In genomic region chr2:34076346-34076745, GRCm38 (mm10) we compare ENCODE assay signal across 18 mouse cellular contexts.
A peak's percentile ranks its signal among the peaks of the same experiment; 100 is the strongest.
DNase-seq lines count a peak whose midpoint lies in the region; ATAC-seq lines count a peak whose summit lies in the region.
"Had no signal": no experiment of that assay in that cellular context is flagged by ENCODE, and none has a peak within 500 bp of the region (broad histone marks: within the 10 kb centered on the region; RNA-seq: fewer than 3 reads in every experiment).

No protein-coding gene starts in this region.

- H3K36me3 ChIP-seq in splenic B cell, adult 2 months (ENCODE audit: control insufficient read depth, insufficient read depth, low read length, poor library complexity, severe bottlenecking): no peaks in the 10 kb centered on the region
- H3K36me3 ChIP-seq: embryonic facial prominence, embryonic 12.5 days; heart, embryonic 13.5 days had no signal

- intact Hi-C loops in left cerebral cortex, postnatal 4 days (cut with DNase I): no loop called here

- DNase-seq in 416B (ENCODE audit: low read depth): peak; percentile 19
- peak; percentile 12 for DNase-seq in B cell, adult 2 months
- peak; percentile 31 for DNase-seq in splenic B cell, adult 2 months (ENCODE audit: low read depth, low spot score)
- no peak for DNase-seq in left cerebral cortex, postnatal 4 days
- no peak for DNase-seq in kidney, postnatal 25 days
- DNase-seq: adrenal gland, postnatal 25 days; cerebellum, adult 2 months; cerebellum, postnatal 10 days; gastrocnemius, postnatal 14 days; heart, postnatal 36 days had no signal

- ATAC-seq in granulocyte monocyte progenitor cell, adult 5-6 weeks (replicated peaks; ENCODE audit: poor library complexity, severe bottlenecking): peak; percentile 62
- ATAC-seq: activated CD4-positive, CD25-positive, alpha-beta regulatory T cell, adult 4 months; forebrain, embryonic 16.5 days; hindbrain, postnatal 0 days; Patski had no signal

- no peaks in the 10 kb centered on the region for H3K27me3 ChIP-seq in splenic B cell, adult 2 months (ENCODE audit: control insufficient read depth, insufficient read depth, low read length, poor library complexity, severe bottlenecking)
- H3K27me3 ChIP-seq: embryonic facial prominence, embryonic 12.5 days; hindbrain, embryonic 13.5 days; Patski had no signal

Comparison
In these comparisons a context has a peak if more than half of its experiments do, and no peak if none do; other contexts are left out.
1. DNase-seq: peak in 416B (single experiment), B cell, adult 2 months (2 of 2) and splenic B cell, adult 2 months (single experiment); none in left cerebral cortex, postnatal 4 days (single experiment) and kidney, postnatal 25 days (0 of 2).